Mouse (Mus musculus) thymus, adult 18-20 months (tissue): ENCODE data around the gene Fto.

Experiments used
- DNase-seq, 2 experiments: peaks; one replicate each; pipeline ENCODE4 v3.0.0; 2022; ENCODE audit warnings: mixed read lengths in 2 of 2

Gene Fto

DNA sequence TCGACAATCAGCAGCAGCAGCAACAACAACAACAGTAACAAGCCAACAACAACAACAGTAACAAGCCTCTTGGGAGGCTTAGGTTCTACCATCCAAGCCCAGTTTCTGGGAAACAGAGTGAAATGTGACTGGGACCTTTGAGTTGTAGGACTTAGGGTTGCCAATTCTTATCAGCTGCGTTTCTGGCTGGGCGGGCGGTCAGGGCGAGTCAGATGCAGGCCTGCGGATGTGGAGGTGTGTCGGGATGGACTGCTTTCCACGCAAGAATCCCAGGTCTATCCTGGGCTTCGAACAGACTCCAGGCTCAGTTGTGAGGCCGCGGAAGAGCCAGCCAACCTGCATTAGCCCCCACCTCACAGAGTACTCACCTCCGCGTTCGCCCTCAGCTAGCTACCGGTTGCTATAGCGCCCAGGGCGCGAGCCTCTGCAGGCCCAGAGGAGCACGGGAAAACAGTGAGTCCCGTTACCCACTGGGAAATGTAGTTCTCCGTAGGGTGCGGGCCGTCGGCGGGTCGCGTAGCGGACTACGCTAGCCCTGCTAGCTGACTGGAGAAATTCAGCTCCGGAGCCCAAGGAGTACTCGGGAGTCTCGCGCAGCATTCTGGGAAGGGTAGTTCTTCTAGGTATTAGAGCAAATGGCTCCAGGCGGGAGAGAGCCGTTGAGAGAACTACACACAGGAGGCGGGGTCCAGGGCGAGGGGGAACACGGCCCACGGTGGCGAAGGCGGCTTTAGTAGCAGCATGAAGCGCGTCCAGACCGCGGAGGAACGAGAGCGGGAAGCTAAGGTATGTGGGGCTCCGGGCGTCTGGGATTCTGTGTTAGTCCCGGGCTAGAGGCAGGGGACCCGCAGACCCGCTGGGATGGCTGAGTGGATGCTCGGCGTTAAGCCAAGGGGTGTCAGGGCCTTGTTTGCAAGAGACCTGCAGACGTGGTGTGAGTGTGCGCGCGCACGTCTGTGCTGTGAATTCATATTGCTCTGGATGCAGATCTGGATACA lies at the start of gene Fto, which contains the start of gene Rpgrip1l:
TSS of gene Fto (plus strand) at position 691 of the 998 bp plus-strand sequence.
TSS of gene Rpgrip1l (minus strand) at position 428 of the 998 bp plus-strand sequence.
- DNase-seq: peak; percentile 94 to 97

DNA sequence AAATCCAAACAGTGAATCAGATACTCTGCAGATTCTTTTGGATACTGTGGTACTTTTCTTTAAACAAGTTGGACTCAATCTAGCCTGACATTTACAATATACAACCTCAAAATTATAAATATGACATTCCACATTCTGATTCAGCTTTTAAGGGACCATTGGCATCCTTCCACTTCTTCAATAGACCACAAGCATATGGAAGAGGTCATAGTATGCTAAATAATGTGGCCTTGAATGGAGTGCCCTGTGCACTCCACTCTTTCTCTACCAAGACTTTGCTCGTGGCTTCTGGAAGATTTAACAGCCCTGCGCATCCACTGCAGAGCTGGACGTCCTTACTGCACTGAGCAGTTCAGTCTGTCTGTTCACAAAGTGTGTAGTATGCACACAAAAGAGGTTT lies 49.4 kb upstream of the Fto start:
- no peak for DNase-seq

DNA sequence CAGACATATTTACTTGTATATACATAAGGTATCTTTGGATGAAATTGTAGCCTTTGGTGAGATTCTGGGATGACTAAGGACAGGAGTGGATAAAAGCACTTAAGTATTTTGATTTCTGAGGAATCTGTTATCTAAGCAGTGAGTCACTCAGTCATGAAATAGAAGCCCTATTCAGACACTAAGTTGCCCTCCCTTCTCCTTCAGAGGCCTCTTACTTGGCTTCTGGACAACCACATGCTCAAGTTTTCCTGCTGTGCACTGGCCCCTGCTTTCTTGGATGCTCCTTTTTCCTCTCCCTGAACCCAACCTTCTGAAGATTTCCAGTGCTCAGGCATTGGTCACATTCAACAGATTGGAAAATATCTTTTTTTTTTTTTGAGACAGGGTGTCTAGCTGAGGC lies 48.8 kb upstream of the Fto start:
- no peak for DNase-seq

DNA sequence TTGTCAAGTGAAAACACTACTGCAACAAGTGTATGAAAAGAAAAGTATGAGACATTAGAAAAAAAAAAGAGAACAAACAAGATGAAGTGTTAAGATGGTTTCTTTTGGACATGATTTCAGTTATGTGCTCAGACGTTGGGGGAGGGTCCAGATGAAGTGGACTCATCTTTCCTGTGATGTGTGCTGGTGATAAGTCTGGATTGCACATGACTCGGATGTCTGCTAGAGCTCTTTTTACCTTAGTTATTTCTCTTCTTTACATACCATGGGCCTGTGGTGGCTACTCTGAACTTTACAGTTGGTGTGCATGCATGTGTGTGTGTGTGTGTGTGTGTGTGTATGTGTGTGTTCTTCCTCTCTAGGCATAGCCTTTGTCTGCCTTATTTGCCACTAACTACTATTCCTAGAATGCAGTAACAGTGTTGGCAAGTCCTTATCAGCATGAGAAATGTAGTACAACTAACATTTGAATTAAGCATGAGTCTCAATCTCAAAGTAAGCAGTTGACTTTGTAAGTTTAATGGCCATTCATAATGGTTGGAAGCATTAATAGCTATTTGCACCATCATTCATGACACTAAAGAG lies 43.9 kb upstream of the Fto start:
- DNase-seq: no peak

DNA sequence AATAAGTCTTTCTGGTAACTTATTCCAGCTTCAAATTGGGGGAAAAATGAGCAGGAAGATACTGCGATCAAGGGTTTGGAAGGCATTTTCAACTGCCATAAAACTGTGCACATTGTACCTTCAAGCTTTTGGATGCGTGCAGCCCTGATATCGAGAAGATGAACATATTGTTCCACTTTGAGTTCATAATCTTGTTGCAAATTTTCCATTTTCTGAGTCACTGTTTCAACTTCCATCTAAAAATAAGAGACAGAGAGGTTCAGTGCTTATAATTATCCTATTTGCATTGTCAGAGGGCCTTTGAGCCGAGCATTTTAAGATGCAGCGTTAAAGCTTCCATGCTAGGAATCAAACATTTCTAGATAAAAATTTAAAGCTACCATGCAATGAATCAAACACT lies 39.8 kb upstream of the Fto start:
- no peak for DNase-seq

DNA sequence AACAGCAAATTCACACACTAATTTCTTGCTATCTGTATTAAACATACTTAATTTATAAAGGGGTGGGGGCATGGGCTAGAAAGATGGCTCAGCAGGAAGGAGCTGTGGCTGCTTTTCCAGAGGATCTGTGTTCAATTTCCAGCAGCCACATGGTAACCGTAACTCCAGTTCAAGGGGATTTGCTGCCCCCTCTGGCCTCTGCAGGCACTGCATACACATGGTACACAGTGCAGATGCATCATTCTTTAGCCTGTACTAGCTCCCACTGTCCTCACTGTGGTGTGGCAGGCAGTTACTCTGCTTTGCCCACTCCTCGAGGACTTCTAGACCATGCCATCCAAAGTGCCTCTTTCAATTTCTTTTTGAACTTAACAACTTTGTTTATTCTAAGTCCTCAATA lies 37.0 kb upstream of the Fto start:
- DNase-seq: no peak

DNA sequence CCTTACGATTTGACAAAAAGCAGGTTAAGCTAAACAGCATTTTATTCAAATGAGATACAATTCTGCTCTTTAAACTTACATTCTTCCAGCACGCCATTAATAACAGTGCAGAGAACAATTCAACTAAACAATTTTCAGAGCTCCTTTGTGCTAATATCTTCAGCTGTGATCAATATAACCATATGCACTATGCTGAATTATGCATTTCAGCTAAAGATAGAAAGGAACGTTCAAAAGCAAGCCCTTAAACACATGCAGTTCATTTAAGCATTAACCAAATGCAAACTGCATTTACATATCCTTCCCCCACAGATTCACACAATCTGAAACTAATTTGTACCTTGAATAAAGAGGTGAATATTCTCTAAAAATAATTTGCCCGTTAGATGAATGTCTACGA lies 35.3 kb upstream of the Fto start:
- DNase-seq: no peak

DNA sequence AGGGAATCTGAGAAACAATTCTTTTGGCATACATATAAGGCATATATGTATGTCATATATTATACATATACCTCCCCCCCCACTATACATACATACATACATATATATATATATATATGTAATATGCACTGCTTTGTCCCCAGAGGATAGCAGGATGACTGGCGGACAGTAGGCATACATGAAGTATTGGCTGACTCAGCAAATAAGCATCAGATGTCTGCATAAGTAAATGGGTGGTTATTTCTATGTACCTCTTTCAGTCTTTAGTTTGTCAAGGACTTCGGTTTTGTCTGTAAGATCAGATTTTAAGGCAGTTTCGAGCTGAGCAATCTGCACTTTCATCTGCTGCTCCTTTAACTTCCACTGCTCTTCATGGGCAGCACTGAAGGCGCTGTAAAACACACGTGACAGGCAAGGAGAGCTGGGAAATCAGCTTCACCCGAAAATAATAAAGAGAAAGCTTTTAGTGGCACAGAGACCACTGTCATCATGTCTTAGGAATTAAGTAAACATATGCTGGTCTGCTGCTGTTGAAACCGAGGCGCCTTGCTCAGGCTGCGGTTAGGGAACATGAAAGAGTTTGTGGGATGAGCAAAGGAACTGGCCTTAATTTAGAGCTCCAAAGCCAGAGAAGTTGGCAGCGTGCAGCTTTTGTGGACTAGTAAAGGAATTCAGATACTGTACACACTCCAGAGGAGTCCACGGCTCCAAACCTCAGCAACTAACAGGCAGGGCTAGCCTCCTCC lies 32.7 kb upstream of the Fto start:
- no peak for DNase-seq

DNA sequence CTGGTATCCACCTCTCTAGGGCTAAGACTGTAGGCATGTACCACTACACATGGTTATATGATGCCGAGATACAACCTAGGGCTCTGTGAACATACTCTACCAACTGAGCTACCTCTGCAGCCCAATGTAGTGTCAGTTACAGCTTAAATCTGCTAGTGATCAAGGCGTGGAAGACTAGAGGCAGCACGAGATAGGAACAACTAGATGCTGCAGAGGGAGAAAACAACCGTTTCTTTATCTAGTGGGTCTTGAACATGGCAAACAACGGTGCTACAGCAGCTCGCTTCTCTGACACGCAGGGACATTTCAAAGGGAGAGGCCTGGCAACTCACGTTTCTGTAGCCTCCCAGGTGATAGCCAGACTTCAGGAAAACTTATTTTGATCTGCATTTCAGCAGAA lies 31.8 kb upstream of the Fto start:
- DNase-seq: no peak

DNA sequence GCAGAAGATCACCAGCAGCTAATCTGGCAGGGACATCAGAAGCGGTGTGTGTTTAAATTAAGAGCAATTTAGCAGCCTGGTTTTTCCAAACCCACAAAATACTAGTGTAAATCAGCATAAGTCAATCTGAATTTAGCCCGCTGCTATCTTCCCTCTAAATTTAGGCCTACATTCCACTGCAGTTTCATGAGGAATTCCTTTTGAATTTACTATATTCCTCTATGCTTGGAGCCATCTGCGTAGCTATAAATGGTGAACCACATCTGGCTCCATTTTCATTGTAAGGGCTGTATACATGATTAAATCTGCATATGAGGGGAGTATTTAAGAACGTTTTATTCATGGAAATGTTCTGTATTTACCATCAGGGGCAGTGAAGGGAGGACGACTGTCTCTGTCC lies 30.7 kb upstream of the Fto start:
- no peak for DNase-seq

DNA sequence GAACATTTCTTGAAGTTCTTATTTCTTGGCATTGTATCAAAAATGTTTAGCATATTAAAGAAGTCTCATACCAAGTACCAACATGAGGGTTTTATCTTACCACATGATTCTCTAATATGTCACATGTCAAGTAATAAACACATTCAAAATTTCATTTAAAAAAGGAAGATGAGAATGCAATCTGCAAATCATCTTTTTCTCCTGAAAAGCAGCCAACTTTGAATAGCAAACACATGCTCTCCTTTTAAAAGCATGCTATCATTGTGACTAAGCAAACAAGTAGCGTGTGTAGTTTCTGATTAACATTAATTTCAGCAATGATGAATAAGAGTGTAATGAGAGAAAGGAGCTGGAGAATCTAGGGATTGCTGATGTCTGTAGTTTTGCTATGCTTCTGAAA lies 29.5 kb upstream of the Fto start:
- no peak for DNase-seq

DNA sequence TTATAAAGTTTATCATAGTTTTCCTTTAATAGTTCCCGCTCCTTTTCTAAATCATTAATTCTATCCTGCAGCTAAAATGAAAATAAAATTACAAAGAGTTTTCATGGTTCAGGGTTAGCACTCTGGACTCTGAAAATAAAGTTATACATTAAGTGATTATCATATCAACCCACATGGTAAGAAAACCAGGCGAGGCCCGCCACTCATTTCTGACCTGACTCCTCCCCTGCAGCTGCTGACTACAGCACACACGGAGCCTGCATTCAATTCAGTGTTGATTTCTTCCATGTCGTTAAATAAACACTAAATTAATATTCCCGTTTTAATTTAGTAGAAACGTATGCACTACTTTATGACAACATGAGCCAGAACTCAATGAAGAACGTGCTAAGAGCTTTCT lies 27.1 kb upstream of the Fto start:
- no peak for DNase-seq

DNA sequence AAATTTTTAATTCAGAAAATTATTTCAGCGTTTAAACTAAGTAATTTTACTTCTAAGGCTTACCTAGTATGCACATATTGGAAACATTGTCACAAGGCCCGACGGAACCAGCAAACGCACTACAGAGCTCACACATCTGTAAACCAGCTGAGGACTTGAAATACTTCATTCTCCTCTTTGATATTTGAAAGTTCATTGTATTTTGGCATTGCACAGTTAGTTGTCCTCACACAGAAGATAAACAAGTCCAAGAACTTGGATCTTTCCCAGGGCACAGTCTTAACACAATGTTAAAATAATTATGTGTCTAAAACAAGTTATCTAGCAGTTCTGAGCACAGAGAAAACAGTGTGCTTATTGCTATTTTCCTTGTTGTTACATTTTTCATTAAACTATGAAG lies 22.7 kb upstream of the Fto start:
- no peak for DNase-seq

DNA sequence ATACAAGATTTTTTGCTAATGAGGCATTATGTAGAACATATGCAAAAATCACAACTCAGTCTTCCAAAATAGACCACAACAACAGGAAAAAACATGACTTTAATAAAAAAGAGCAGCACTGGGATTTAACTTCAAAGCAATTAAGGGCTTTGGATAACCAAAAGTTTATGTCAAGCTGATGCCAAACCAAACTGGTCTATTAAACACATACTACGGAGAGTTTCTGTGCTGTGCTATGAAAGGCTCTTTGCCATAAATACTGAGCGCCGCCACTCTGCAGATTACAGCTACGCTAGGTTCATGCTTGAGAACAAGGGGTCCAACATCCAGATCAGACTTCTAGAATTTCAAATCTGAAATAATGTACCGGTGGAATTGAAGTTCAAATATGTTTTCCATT lies 17.5 kb upstream of the Fto start:
- no peak for DNase-seq

DNA sequence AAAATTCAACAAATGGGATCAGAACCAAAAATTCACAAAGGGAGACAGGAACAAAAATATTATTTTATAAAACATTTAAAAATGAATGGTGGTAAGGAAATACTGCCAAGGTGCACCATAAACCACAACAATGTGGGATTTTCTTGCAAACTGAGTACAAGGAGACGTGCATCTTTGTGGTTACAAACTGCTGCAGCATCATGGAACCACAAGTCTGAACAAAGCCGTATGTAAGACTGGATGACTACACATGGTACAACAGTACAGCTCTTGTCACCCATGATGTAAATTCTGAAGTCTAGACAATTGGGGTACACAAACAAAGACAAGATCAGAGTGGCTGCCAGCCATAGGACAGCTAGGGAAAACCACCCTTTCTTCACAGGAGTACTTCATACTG lies 14.7 kb upstream of the Fto start:
- DNase-seq: no peak

DNA sequence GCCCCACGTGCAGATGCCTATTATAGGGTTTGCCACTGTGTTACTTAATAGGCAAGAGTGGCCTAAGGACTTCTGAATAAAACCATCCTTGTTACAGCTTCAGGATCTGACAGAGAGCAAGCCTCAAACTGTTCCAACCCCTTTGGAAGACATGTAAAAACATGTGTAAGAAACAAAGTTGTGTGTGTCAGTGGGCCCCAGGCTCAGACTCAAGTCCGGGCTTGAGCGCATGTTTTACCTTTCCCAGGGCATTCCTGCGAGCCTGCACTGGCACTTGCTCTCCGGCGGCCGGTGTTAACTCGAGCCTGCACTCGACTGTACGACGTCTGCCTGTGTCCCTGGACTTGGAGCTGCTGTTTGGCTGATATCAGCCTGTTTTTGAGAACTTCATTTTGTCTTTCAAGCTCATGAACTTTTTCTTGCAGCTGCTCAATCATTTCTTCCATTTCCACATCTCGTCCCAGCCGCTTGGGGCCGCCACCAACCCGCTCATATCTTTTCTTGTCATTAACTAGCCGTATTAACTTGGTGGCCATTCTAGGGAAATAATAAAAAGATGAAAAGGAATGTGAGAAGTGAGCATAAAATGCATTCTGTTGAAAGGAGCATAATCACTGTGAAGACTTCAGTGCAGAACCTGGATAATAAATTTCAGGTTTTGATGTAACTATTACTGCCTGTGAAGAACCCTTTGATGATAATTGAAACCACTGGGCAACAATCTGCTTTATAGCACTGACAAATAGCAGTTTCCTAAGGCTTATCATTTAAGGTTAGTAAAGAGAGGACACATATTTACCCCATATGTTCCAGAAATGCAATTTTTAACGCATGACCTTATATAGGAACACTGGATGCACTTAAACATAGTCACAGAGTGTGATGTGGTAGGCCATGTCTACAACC lies 8.6 kb upstream of the Fto start:
- DNase-seq: no peak

DNA sequence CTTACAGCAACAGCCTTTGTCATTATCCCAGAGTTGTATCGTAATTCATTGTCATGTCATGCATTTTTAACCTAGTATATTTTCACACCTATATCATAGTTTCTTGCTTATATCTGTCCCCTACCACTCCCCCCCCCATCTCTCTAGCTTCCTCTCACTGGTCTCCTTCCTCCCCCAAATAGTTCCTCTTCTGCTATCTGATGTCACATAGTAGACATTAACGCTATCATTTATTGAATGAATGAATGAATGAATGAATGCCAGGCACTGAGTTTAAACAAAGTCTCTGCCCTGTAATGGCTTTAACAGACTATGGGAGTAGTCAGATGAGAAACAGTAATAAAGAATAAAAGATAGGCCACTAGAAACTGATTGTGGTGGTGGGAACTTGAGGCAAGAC lies 983 bp upstream of the Fto start:
- no peak for DNase-seq

DNA sequence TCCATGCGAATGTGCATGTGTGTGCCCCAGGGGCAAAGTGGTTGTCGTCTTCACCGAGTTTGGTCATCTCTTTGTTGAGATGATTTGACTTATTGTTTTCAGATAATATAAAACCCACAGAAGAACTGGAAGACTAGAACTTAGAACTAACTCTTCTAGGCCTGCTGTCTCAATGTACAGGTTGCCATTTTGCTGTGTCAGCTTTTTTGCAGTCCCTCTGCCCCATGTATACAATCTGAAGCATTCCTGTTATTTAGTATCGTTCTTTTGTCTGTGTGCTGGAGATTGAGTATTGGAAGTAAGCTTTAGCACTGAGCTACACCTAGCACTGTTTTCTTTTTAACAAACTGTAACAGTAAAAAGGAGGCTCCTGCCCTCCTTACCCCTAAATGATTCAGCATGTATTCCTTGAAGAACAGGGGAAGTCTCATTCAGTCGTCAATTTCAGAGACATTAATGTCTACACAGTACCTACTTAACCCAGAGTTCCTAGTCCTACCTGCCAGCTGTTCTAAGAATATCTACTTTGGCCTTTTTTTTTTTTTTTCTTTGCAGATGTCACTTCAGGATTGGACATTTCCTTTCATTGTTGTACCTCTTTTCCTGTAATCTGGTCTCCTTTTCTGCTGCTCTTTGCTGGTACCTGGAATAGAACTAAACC lies 4.4 kb downstream of the Fto start:
- DNase-seq: no peak

DNA sequence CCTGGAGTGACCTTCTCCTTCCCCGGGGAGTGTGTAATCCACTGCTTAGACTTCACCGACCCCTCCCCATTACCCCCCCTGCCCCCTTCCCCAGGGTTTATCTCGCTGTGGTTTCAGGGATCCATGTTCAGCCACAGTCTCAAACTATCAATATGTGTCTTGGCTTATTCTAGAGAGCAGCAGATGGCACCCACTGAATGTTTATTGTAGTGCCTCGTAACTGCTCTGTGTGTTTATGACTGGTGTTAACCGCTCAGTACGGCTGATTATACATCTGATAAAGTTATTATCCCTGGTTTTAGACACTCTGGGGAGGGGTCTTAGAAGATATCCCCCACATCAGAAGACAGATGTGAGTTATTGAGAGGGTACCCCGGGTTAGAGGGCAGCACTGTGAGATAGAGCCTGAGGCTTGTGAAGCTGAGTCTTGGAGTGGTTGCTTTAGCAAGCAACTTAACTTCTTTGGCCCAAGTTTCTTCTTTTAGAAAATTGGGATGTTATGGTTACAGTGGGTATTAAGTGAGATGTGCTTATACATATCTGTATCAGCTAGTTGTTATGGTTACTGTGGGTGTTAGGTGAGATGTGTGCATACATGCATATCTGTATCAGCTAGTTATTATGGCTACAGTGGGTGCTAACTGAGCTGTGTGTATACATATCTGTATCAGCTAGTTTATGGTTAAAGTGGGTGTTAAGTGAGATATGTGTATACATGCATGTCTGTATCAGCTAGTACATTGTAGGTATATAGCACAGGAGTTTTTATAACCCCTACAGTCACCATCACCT lies 5.8 kb downstream of the Fto start:
- DNase-seq: no peak

DNA sequence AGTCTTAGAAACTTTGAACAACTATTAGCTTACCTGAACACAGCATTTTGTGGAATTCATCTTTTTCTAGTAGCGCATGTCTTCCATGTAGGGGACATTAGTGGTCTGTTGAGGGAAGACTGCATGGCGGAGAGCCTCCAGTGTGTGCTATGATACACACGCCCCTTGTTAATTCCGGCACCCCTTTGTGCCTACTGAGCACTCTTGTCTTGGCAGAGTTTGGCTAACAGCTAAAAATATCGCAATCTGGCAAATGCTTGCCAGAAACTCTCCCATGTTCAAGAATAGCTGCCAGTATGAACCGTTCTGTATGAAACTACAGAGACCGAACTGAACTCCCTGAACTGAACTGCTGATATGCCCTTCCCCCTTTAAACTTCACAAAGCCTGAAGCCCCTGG lies 10.2 kb downstream of the Fto start:
- DNase-seq: no peak

DNA sequence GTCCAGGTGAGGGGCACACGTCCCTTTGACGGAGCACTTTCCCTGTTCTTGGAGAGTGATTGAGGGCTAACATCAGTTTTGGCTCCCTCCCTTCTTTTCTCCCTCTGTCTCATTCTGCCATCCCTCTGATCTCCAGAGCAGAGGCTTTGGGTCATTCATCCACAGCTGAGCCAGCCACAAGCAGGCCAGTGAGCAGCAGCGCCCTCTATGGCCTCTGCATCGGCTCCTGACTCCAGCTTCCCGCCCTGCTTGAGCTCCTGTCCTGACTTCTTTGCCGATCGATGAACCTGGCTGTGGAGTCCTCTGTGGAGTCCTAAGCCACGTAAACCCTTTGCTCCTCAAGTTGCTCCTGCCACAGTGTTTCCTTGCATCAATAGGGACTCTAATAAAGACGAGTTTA lies 10.9 kb downstream of the Fto start:
- DNase-seq: no peak
